In genomic region chr16:92301412-92301806, GRCm38 (mm10) we compare ENCODE assay signal across 9 mouse cellular contexts. TPM values are rescaled to one million over a fixed set of nuclear protein-coding genes. Genes with fewer than 3 reads are reported as not detected.
DNase-seq lines count a peak whose midpoint lies in the region; ATAC-seq lines count a peak whose summit lies in the region.
"Had no signal": no experiment of that assay in that cellular context is flagged by ENCODE, and none has a peak within 500 bp of the region (broad histone marks: within the 10 kb centered on the region; RNA-seq: fewer than 3 reads in every experiment).

No protein-coding gene starts in this region.

- H3K9ac ChIP-seq in forebrain, embryonic 12.5 days = peak overlapping the region; percentile 78
- peak overlapping the region; percentile 75 for H3K9ac ChIP-seq in midbrain, embryonic 11.5 days (ENCODE audit: low read length)

- peak overlapping the region; percentile 79 for H3K4me2 ChIP-seq in forebrain, embryonic 12.5 days
- H3K4me2 ChIP-seq in midbrain, embryonic 11.5 days = peak overlapping the region; percentile 73

- no peak overlapping the region for H3K27ac ChIP-seq in forebrain, embryonic 12.5 days
- no peak overlapping the region for H3K27ac ChIP-seq in midbrain, embryonic 11.5 days (ENCODE audit: low read depth, low read length)

- H3K9me3 ChIP-seq in forebrain, embryonic 12.5 days = no peaks in the 10 kb centered on the region
- no peaks in the 10 kb centered on the region for H3K9me3 ChIP-seq in midbrain, embryonic 11.5 days (ENCODE audit: control insufficient read depth, low read length)

- H3K27me3 ChIP-seq in forebrain, embryonic 12.5 days = peaks cover 6% of the 10 kb centered on the region; the same call in 1 of the 2 replicates
- H3K27me3 ChIP-seq in midbrain, embryonic 11.5 days (ENCODE audit: control insufficient read depth, insufficient read depth, low read length) = no peaks in the 10 kb centered on the region

- ATAC-seq in forebrain, embryonic 12.5 days (ENCODE audit: low FRiP score) = peak; percentile 68
- ATAC-seq in midbrain, embryonic 11.5 days (ENCODE audit: low FRiP score) = peak; percentile 82

- DNase-seq in adrenal gland, postnatal 14 days = peak; percentile 56
- DNase-seq in adrenal gland, adult (ENCODE audit: inconsistent age in 2 of 2, low spot score in 1 of 2) = no peak
- DNase-seq in right cerebral cortex, postnatal 10 days (ENCODE audit: low spot score in 2 of 2) = peak; percentile 50 to 60
- DNase-seq in right cerebral cortex, postnatal 25 days = no peak
- peak; percentile 50 for DNase-seq in kidney, postnatal 10 days
- no peak for DNase-seq in midbrain, embryonic 11.5 days (ENCODE audit: low spot score, missing footprints)
- DNase-seq in layer of hippocampus, adult 8-10 months (ENCODE audit: low spot score in 2 of 2) = no peak

- H3K36me3 ChIP-seq in forebrain, embryonic 12.5 days (replicated peaks) = peaks cover 12% of the 10 kb centered on the region
- H3K36me3 ChIP-seq in midbrain, embryonic 11.5 days (ENCODE audit: control insufficient read depth, insufficient read depth, low read length) = no peaks in the 10 kb centered on the region

- H3K4me1 ChIP-seq in forebrain, embryonic 12.5 days = peaks cover 22% of the 10 kb centered on the region
- peaks cover 15% of the 10 kb centered on the region for H3K4me1 ChIP-seq in midbrain, embryonic 11.5 days (ENCODE audit: control insufficient read depth, insufficient read depth, low read length)

- 0% methylated on average over 12 of the region's 12 CpGs for WGBS in forebrain, embryonic 12.5 days
- WGBS in midbrain, embryonic 11.5 days = under 1% methylated on average over 12 of the region's 12 CpGs

- H3K4me3 ChIP-seq in forebrain, embryonic 12.5 days (replicated peaks) = peak overlapping the region; percentile 64
- H3K4me3 ChIP-seq in midbrain, embryonic 11.5 days (ENCODE audit: low read depth, low read length) = peak overlapping the region; percentile 57

RNA-seq across cellular contexts. Expression of gene Smim11, which starts 0.3 kb away (rescaled TPM):
- 63.6 and 68.8 TPM in 2 replicates for total RNA-seq in adrenal gland, postnatal 14 days (2021)
- 131 and 135 TPM in 2 replicates for polyA plus RNA-seq in forebrain, embryonic 12.5 days (2016; fragmentation: Nextera tagmentation; extraction: Ambion mirVana)
- polyA plus RNA-seq in midbrain, embryonic 11.5 days (2014; fragmentation: Nextera tagmentation; extraction: Ambion mirVana) = 137 and 143 TPM in 2 replicates
- total RNA-seq in layer of hippocampus, adult 8-10 months (2022) = 10 to 100 TPM; 16.8 to 27.3 (median 21.0) TPM

RNA-seq across cellular contexts. Expression of gene Kcne2, which starts 9.2 kb away (rescaled TPM):
- not detected in 2 replicates for total RNA-seq in adrenal gland, postnatal 14 days (2021)
- 2.2 and 4.3 TPM in 2 replicates for polyA plus RNA-seq in forebrain, embryonic 12.5 days (2016; fragmentation: Nextera tagmentation; extraction: Ambion mirVana)
- polyA plus RNA-seq in midbrain, embryonic 11.5 days (2014; fragmentation: Nextera tagmentation; extraction: Ambion mirVana) = 0.12 and 0.14 TPM in 2 replicates
- 1 to 10 TPM in 2 of 4 experiments, not detected in 2; 1.2 to 1.5 TPM for total RNA-seq in layer of hippocampus, adult 8-10 months (2022)
- total RNA-seq: gastrocnemius, postnatal 4 days had no signal

RNA-seq across cellular contexts. Expression of gene Fam243, which starts 19.8 kb away (rescaled TPM):
- not detected in 2 replicates for total RNA-seq in adrenal gland, postnatal 14 days (2021)
- not detected in 2 replicates for polyA plus RNA-seq in forebrain, embryonic 12.5 days (2016; fragmentation: Nextera tagmentation; extraction: Ambion mirVana)
- polyA plus RNA-seq in midbrain, embryonic 11.5 days (2014; fragmentation: Nextera tagmentation; extraction: Ambion mirVana) = 0.08 TPM in 1 of 2 replicates, not detected in the other
- total RNA-seq in layer of hippocampus, adult 8-10 months (2022) = not detected
- total RNA-seq: gastrocnemius, postnatal 4 days had no signal

RNA-seq across cellular contexts. Expression of gene Kcne1, which starts 57.9 kb away (rescaled TPM):
- not detected in 2 replicates for total RNA-seq in adrenal gland, postnatal 14 days (2021)
- polyA plus RNA-seq in forebrain, embryonic 12.5 days (2016; fragmentation: Nextera tagmentation; extraction: Ambion mirVana) = 0.26 TPM in 1 of 2 replicates, not detected in the other
- 0.16 TPM in 1 of 2 replicates, not detected in the other for polyA plus RNA-seq in midbrain, embryonic 11.5 days (2014; fragmentation: Nextera tagmentation; extraction: Ambion mirVana)
- total RNA-seq in layer of hippocampus, adult 8-10 months (2022) = not detected
- total RNA-seq: gastrocnemius, postnatal 4 days had no signal

Comparison
In these comparisons a context has a peak if more than half of its experiments do, and no peak if none do; other contexts are left out.
1. DNase-seq: peak in adrenal gland, postnatal 14 days (single experiment), right cerebral cortex, postnatal 10 days (2 of 2) and kidney, postnatal 10 days (single experiment); none in adrenal gland, adult (0 of 2), right cerebral cortex, postnatal 25 days (single experiment), midbrain, embryonic 11.5 days (single experiment) and layer of hippocampus, adult 8-10 months (0 of 2).